Mouse (Mus musculus) bone marrow, adult 2 months (tissue): ENCODE results near the gene Tada2b.

Experiments used
- CTCF ChIP-seq: fragments of 200-500 bp; IDR thresholded peaks from 2 replicates; pipeline ENCODE4 v1.5.1; 2011; ENCODE audit warnings: low read length, control low read depth; ENCODE audit not compliant: control insufficient read depth, insufficient read depth
- POLR2A ChIP-seq: fragments of 200-500 bp; IDR thresholded peaks from 2 replicates; pipeline ENCODE4 v1.6.1; 2011; ENCODE audit warnings: low read depth, mild to moderate bottlenecking, control low read depth, low read length, borderline replicate concordance; ENCODE audit not compliant: control insufficient read depth

DNA sequence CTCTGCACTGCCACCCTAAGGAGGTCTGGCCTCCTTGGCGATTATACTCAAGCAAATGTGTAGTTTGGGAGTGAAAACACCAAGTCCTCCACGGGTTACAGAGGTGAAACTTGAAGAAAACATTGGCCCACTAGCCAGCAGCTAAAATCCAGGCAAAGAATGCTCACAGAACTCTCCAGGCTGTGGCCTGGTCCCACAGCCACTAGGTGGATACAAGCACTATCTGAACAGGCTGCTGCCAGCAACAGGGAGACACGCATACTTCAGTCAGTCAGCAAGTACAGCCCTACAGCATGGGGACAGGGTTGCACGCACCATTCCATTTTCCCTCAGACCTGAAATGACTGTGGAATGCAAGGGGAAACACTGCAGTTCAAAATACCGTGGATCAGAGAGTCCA, 42.2 kb upstream of the Tada2b start:
- TF ChIP-seq CTCF (peak; percentile 58; the same call in 1 of the 2 replicates), POLR2A (no peak)
